Mouse (Mus musculus): ENCODE results near the gene Tmppe. TPM values are rescaled to one million over a fixed set of nuclear protein-coding genes. Genes with fewer than 3 reads are reported as not detected.
"Not testable (repeated sequence)": the region's sequence is repeated elsewhere in the genome, so short reads cannot be mapped to it uniquely, and the experiment has no call there.

The Tmppe gene
- polyA plus RNA-seq, 1 experiment from 2014 or later, result 11.3 TPM

- H3K4me2 ChIP-seq (ENCODE audit: low read depth, low read length), result peak within 1 kb of the TSS; percentile 71
- H3K9me3 ChIP-seq (replicated peaks; ENCODE audit: control insufficient read depth, low read length), result no peaks in the 10 kb centered on the region
- under 1% methylated on average over 95 of the region's 96 CpGs for WGBS
- peak; percentile 83 for ATAC-seq (ENCODE audit: insufficient read depth, low FRiP score)
- H3K27ac ChIP-seq (ENCODE audit: low read length), result peak within 1 kb of the TSS; percentile 94
- peak within 1 kb of the TSS; percentile 94 for H3K9ac ChIP-seq (ENCODE audit: low read length)
- peaks cover 2% of the 10 kb centered on the region; the same call in 1 of the 2 replicates for H3K36me3 ChIP-seq (ENCODE audit: control insufficient read depth, insufficient read depth, low read length)
- H3K4me3 ChIP-seq (replicated peaks; ENCODE audit: low read length), result peak within 1 kb of the TSS; percentile 84
- no peaks in the 10 kb centered on the region for H3K27me3 ChIP-seq (ENCODE audit: control insufficient read depth, insufficient read depth, low read length)
- peaks cover 14% of the 10 kb centered on the region; the same call in 1 of the 2 replicates for H3K4me1 ChIP-seq (ENCODE audit: control insufficient read depth, insufficient read depth, low read length)
Observed at GRCm38 (mm10) chr9:114389905-114390748, 10.8 kb upstream of the Tmppe start, which contains the start of gene Crtap. Gene Crtap (minus strand): TSS chr9:114390675.

GRCm38 (mm10) chr9:114390749-114391075 is 10.2 kb upstream of the Tmppe start:
- Histone ChIP-seq H3K4me3 (replicated peaks; ENCODE audit: low read length) (peak overlapping the region; percentile 84), H3K9me3 (replicated peaks; ENCODE audit: control insufficient read depth, low read length) (no peaks in the 10 kb centered on the region), H3K27ac (ENCODE audit: low read length) (peak overlapping the region; percentile 94), H3K4me1 (ENCODE audit: control insufficient read depth, insufficient read depth, low read length) (peaks cover 14% of the 10 kb centered on the region; the same call in 1 of the 2 replicates), H3K36me3 (ENCODE audit: control insufficient read depth, insufficient read depth, low read length) (no peaks in the 10 kb centered on the region), H3K9ac (ENCODE audit: low read length) (peak overlapping the region; percentile 94), H3K27me3 (ENCODE audit: control insufficient read depth, insufficient read depth, low read length) (no peaks in the 10 kb centered on the region), H3K4me2 (ENCODE audit: low read depth, low read length) (peak overlapping the region; percentile 71)
- under 1% methylated on average over 10 of the region's 10 CpGs for WGBS
- no peak for ATAC-seq (ENCODE audit: insufficient read depth, low FRiP score)

DNA sequence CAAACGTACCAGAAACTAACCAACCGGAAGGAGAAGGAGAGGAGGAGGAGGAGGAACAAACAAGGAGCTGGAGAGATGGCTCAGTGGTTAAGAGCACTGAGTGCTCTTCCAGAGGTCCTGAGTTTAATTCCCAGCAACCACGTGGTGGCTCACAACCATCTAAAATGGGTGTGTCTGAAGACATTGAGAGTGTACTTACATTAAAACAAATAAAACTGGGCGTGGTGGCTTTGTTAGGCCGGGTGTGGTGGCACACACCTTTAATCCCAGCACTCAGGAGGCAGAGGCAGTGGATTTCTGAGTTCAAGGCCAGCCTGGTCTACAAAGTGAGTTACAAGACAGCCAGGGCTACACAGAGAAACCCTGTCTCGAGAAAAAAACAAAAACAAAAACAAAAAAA is 6.8 kb upstream of the Tmppe start:
- H3K27ac ChIP-seq (ENCODE audit: low read length); H3K27me3 ChIP-seq (ENCODE audit: control insufficient read depth, insufficient read depth, low read length); H3K9me3 ChIP-seq (replicated peaks; ENCODE audit: control insufficient read depth, low read length); H3K36me3 ChIP-seq (ENCODE audit: control insufficient read depth, insufficient read depth, low read length); H3K4me3 ChIP-seq (replicated peaks; ENCODE audit: low read length); H3K4me1 ChIP-seq (ENCODE audit: control insufficient read depth, insufficient read depth, low read length); H3K9ac ChIP-seq (ENCODE audit: low read length); ATAC-seq (ENCODE audit: insufficient read depth, low FRiP score); H3K4me2 ChIP-seq (ENCODE audit: low read depth, low read length): not testable (repeated sequence)
- 69% methylated on average over 6 of the region's 6 CpGs for WGBS

DNA sequence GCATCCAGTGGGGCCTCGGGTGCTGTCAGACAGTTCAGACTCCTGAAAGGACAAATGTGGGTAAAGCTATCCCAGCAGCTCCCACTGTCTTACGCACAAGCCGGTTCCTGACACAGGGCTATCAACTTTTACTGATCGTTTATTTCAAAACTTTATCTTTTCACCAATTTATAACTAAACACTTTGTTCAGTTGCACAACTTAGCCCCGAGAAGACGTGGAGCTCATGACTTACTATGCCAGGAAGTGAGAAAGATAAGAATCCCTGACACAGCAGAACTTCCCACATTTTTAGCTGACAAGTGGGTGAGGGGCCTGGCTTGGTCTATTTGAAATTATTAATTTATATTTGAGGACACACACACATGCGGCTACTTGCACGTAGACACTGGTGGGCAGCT is 6.2 kb upstream of the Tmppe start:
- no peak overlapping the region for H3K4me3 ChIP-seq (replicated peaks; ENCODE audit: low read length)
- 64% methylated on average over 8 of the region's 8 CpGs for WGBS
- no peaks in the 10 kb centered on the region for H3K36me3 ChIP-seq (ENCODE audit: control insufficient read depth, insufficient read depth, low read length)
- ATAC-seq (ENCODE audit: insufficient read depth, low FRiP score), result no peak
- H3K27me3 ChIP-seq (ENCODE audit: control insufficient read depth, insufficient read depth, low read length), result no peaks in the 10 kb centered on the region
- no peak overlapping the region for H3K4me2 ChIP-seq (ENCODE audit: low read depth, low read length)
- H3K27ac ChIP-seq (ENCODE audit: low read length), result no peak overlapping the region
- no peak overlapping the region for H3K9ac ChIP-seq (ENCODE audit: low read length)
- no peaks in the 10 kb centered on the region for H3K9me3 ChIP-seq (replicated peaks; ENCODE audit: control insufficient read depth, low read length)
- no peaks in the 10 kb centered on the region for H3K4me1 ChIP-seq (ENCODE audit: control insufficient read depth, insufficient read depth, low read length)

GRCm38 (mm10) chr9:114395258-114395657 is 5.6 kb upstream of the Tmppe start:
- H3K27me3 ChIP-seq (ENCODE audit: control insufficient read depth, insufficient read depth, low read length), result no peaks in the 10 kb centered on the region
- H3K4me3 ChIP-seq (replicated peaks; ENCODE audit: low read length), result no peak overlapping the region
- H3K27ac ChIP-seq (ENCODE audit: low read length), result no peak overlapping the region
- H3K36me3 ChIP-seq (ENCODE audit: control insufficient read depth, insufficient read depth, low read length), result no peaks in the 10 kb centered on the region
- ATAC-seq (ENCODE audit: insufficient read depth, low FRiP score), result peak; percentile 42; the same call in 1 of the 2 replicates
- no peaks in the 10 kb centered on the region for H3K9me3 ChIP-seq (replicated peaks; ENCODE audit: control insufficient read depth, low read length)
- WGBS, result 70% methylated on average over 4 of the region's 4 CpGs
- no peak overlapping the region for H3K9ac ChIP-seq (ENCODE audit: low read length)
- H3K4me1 ChIP-seq (ENCODE audit: control insufficient read depth, insufficient read depth, low read length), result peaks cover under 1% of the 10 kb centered on the region; the same call in 1 of the 2 replicates
- H3K4me2 ChIP-seq (ENCODE audit: low read depth, low read length), result no peak overlapping the region

DNA sequence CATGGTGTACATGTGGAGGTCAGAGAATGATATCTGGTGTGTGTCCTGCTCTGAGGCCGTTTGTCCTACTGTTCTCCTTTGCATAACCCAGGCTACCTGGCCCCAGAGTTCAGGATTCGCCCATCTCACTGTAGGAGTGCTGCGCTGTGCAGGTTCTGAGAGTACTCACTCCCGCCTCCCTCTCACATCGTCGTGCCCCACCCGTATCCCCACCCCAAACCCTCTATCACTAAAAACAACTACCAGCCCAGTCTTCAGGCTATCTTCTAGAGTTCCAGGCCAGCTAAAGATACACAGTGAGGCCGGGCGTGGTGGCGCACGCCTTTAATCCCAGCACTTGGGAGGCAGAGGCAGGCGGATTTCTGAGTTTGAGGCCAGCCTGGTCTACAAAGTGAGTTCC is 1.2 kb upstream of the Tmppe start:
- Histone ChIP-seq H3K4me2 (ENCODE audit: low read depth, low read length) (no peak overlapping the region), H3K27ac (ENCODE audit: low read length) (no peak overlapping the region), H3K9ac (ENCODE audit: low read length) (no peak overlapping the region), H3K27me3 (ENCODE audit: control insufficient read depth, insufficient read depth, low read length) (no peaks in the 10 kb centered on the region), H3K9me3 (replicated peaks; ENCODE audit: control insufficient read depth, low read length) (peaks cover 6% of the 10 kb centered on the region), H3K4me1 (ENCODE audit: control insufficient read depth, insufficient read depth, low read length) (peaks cover 12% of the 10 kb centered on the region), H3K36me3 (ENCODE audit: control insufficient read depth, insufficient read depth, low read length) (peaks cover 9% of the 10 kb centered on the region; the same call in 1 of the 2 replicates), H3K4me3 (replicated peaks; ENCODE audit: low read length) (no peak overlapping the region)
- ATAC-seq (ENCODE audit: insufficient read depth, low FRiP score), result no peak
- 86% methylated on average over 12 of the region's 12 CpGs for WGBS

GRCm38 (mm10) chr9:114400588-114400948 is 337 bp upstream of the Tmppe start:
- peak overlapping the region; percentile 93 for H3K4me3 ChIP-seq (replicated peaks; ENCODE audit: low read length)
- peaks cover 18% of the 10 kb centered on the region for H3K36me3 ChIP-seq (ENCODE audit: control insufficient read depth, insufficient read depth, low read length)
- peaks cover 12% of the 10 kb centered on the region for H3K4me1 ChIP-seq (ENCODE audit: control insufficient read depth, insufficient read depth, low read length)
- peak overlapping the region; percentile 93 for H3K9ac ChIP-seq (ENCODE audit: low read length)
- H3K4me2 ChIP-seq (ENCODE audit: low read depth, low read length), result peak overlapping the region; percentile 87
- peaks cover 14% of the 10 kb centered on the region for H3K9me3 ChIP-seq (replicated peaks; ENCODE audit: control insufficient read depth, low read length)
- 21% methylated on average over 5 of the region's 5 CpGs for WGBS
- H3K27ac ChIP-seq (ENCODE audit: low read length), result peak overlapping the region; percentile 97
- ATAC-seq (ENCODE audit: insufficient read depth, low FRiP score), result peak; percentile 44
- no peaks in the 10 kb centered on the region for H3K27me3 ChIP-seq (ENCODE audit: control insufficient read depth, insufficient read depth, low read length)

DNA sequence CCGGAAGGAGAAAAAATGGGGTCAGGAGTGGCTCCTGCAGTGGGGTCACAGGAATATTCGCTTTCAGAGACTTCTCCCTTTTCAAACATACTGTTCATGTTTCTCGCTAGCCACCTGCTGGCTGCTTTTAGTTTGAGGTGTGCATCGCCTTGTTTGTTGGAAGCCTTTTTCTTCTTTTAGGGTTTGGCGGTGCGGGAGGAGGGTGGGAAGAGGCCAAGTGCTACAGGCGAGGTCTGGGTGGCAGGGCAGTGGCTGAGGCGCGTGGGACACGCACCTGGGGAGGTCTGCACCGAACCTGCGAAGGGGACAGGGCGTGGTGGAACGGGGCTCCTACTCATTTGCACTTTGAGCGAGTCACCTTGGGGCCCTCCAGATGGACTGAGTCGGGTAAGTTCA is 778 bp downstream of the Tmppe start:
- Histone ChIP-seq H3K4me3 (replicated peaks; ENCODE audit: low read length) (peak overlapping the region; percentile 93), H3K27ac (ENCODE audit: low read length) (peak overlapping the region; percentile 97), H3K27me3 (ENCODE audit: control insufficient read depth, insufficient read depth, low read length) (no peaks in the 10 kb centered on the region), H3K4me1 (ENCODE audit: control insufficient read depth, insufficient read depth, low read length) (peaks cover 12% of the 10 kb centered on the region), H3K4me2 (ENCODE audit: low read depth, low read length) (peak overlapping the region; percentile 87), H3K36me3 (ENCODE audit: control insufficient read depth, insufficient read depth, low read length) (peaks cover 29% of the 10 kb centered on the region), H3K9ac (ENCODE audit: low read length) (peak overlapping the region; percentile 93), H3K9me3 (replicated peaks; ENCODE audit: control insufficient read depth, low read length) (peaks cover 14% of the 10 kb centered on the region)
- ATAC-seq (ENCODE audit: insufficient read depth, low FRiP score), result peak; percentile 41
- WGBS, result 2% methylated on average over 16 of the region's 16 CpGs

- H3K36me3 ChIP-seq (ENCODE audit: control insufficient read depth, insufficient read depth, low read length), result peaks cover 49% of the 10 kb centered on the region
- WGBS, result 93% methylated on average over 2 of the region's 2 CpGs
Observed at GRCm38 (mm10) chr9:114407676-114408075, 6.8 kb downstream of the Tmppe start.

More at GRCm38 (mm10) chr9:114407676-114408075, 6.8 kb downstream of the Tmppe start:
- H3K9ac ChIP-seq (ENCODE audit: low read length), result no peak overlapping the region
- no peak overlapping the region for H3K4me2 ChIP-seq (ENCODE audit: low read depth, low read length)
- peaks cover 24% of the 10 kb centered on the region for H3K9me3 ChIP-seq (replicated peaks; ENCODE audit: control insufficient read depth, low read length)
- no peak overlapping the region for H3K27ac ChIP-seq (ENCODE audit: low read length)
- no peak for ATAC-seq (ENCODE audit: insufficient read depth, low FRiP score)
- no peaks in the 10 kb centered on the region for H3K4me1 ChIP-seq (ENCODE audit: control insufficient read depth, insufficient read depth, low read length)
- no peaks in the 10 kb centered on the region for H3K27me3 ChIP-seq (ENCODE audit: control insufficient read depth, insufficient read depth, low read length)
- H3K4me3 ChIP-seq (replicated peaks; ENCODE audit: low read length), result no peak overlapping the region
